Mouse (Mus musculus): Measurements from ENCODE around the gene Tnfaip3.

The Tnfaip3 gene

GRCm38 (mm10) chr10:19015257-19015862 lies at the start of gene Tnfaip3:
TSS of gene Tnfaip3 (minus strand) at chr10:19015657.
- peak; percentile 96 to 98 for DNase-seq

- no peak for DNase-seq
These were observed 49.5 kb upstream of the Tnfaip3 start for GRCm38 (mm10) chr10:19064651-19065601.

GRCm38 (mm10) chr10:19063670-19064069 lies 48.2 kb upstream of the Tnfaip3 start:
- no peak for DNase-seq

- peak; percentile 13 to 21 for DNase-seq
These were observed 47.8 kb upstream of the Tnfaip3 start for GRCm38 (mm10) chr10:19063208-19063607.

GRCm38 (mm10) chr10:19062098-19062905 lies 46.8 kb upstream of the Tnfaip3 start:
- peak; percentile 63 to 66 for DNase-seq

GRCm38 (mm10) chr10:19061201-19061600 lies 45.7 kb upstream of the Tnfaip3 start:
- no peak for DNase-seq

GRCm38 (mm10) chr10:19053524-19053923 lies 38.1 kb upstream of the Tnfaip3 start:
- no peak for DNase-seq

GRCm38 (mm10) chr10:19045986-19046385 lies 30.5 kb upstream of the Tnfaip3 start:
- DNase-seq = no peak

- no peak for DNase-seq
These were observed 29.5 kb upstream of the Tnfaip3 start for GRCm38 (mm10) chr10:19044765-19045516.

GRCm38 (mm10) chr10:19043529-19044262 lies 28.2 kb upstream of the Tnfaip3 start:
- DNase-seq = peak; percentile 23 to 57

- no peak for DNase-seq
These were observed 24.7 kb upstream of the Tnfaip3 start for GRCm38 (mm10) chr10:19040147-19040546.

GRCm38 (mm10) chr10:19034764-19035163 lies 19.3 kb upstream of the Tnfaip3 start:
- no peak for DNase-seq

GRCm38 (mm10) chr10:19033696-19034095 lies 18.2 kb upstream of the Tnfaip3 start:
- DNase-seq = no peak

- no peak for DNase-seq
These were observed 16.4 kb upstream of the Tnfaip3 start for GRCm38 (mm10) chr10:19031875-19032274.

- no peak for DNase-seq
These were observed 15.2 kb upstream of the Tnfaip3 start for GRCm38 (mm10) chr10:19030628-19031027.

GRCm38 (mm10) chr10:19026710-19027109 lies 11.3 kb upstream of the Tnfaip3 start:
- DNase-seq = no peak

- DNase-seq = no peak
These were observed 8.9 kb upstream of the Tnfaip3 start for GRCm38 (mm10) chr10:19024353-19024752.

- DNase-seq = no peak
These were observed 8.3 kb upstream of the Tnfaip3 start for GRCm38 (mm10) chr10:19023622-19024326.

- no peak for DNase-seq
These were observed 6.8 kb upstream of the Tnfaip3 start for GRCm38 (mm10) chr10:19022272-19022671.

- DNase-seq = no peak
These were observed 1.5 kb upstream of the Tnfaip3 start for GRCm38 (mm10) chr10:19016823-19017471.

Data from thymus, postnatal 36 days (tissue).